Mouse (Mus musculus) liver, embryonic 12.5 days (tissue): ENCODE data around the gene Gpc6. TPM values are rescaled to one million over a fixed set of nuclear protein-coding genes. Genes with fewer than 3 reads are reported as not detected.
"Not testable (repeated sequence)": the region's sequence is repeated elsewhere in the genome, so short reads cannot be mapped to it uniquely, and the experiment has no call there.

Experiments used
- ATAC-seq: fragments of 200-750 bp; cut with Nextera tagmentation; 2 replicates; pipeline ENCODE4 v1.8.0; 2017; ENCODE audit warnings: moderate number of reproducible peaks, mild to moderate bottlenecking, moderate library complexity
- H3K27ac ChIP-seq: fragments of 300-500 bp; sonication (generic); 2 replicates; pipeline ENCODE4 v1.5.1; 2016; ENCODE audit warnings: mild to moderate bottlenecking
- H3K27me3 ChIP-seq: fragments of 300-500 bp; sonication (generic); replicated peaks from 2 replicates; pipeline ENCODE4 v1.6.1; 2016; ENCODE audit warnings: mild to moderate bottlenecking, moderate library complexity
- H3K36me3 ChIP-seq: fragments of 300-500 bp; sonication (generic); 2 replicates; pipeline ENCODE4 v1.6.1; 2016; ENCODE audit warnings: mild to moderate bottlenecking, moderate library complexity
- H3K4me1 ChIP-seq: fragments of 300-500 bp; sonication (generic); 2 replicates; pipeline ENCODE4 v1.6.1; 2016
- H3K4me2 ChIP-seq: fragments of 300-500 bp; sonication (generic); 2 replicates; pipeline ENCODE4 v1.6.1; 2016; ENCODE audit warnings: mild to moderate bottlenecking, moderate library complexity
- H3K4me3 ChIP-seq: fragments of 300-500 bp; sonication (generic); 2 replicates; pipeline ENCODE4 v1.5.1; 2016; ENCODE audit warnings: mild to moderate bottlenecking, moderate library complexity
- H3K9ac ChIP-seq: fragments of 300-500 bp; sonication (generic); 2 replicates; pipeline ENCODE4 v1.6.1; 2016; ENCODE audit warnings: mild to moderate bottlenecking, moderate library complexity
- H3K9me3 ChIP-seq: fragments of 300-500 bp; sonication (generic); replicated peaks from 2 replicates; pipeline ENCODE4 v1.6.1; 2016; ENCODE audit warnings: mild to moderate bottlenecking, moderate library complexity
- WGBS: fragments of 180-500 bp; shearing (Covaris S2); methylation state at CpG from one replicate; pipeline ENCODE4 v1.1.7; 2016; ENCODE audit not compliant: insufficient replicate concordance; 5-methylcytosine and 5-hydroxymethylcytosine counted together
- polyA plus RNA-seq: library from polyadenylated mRNA; unstranded; fragments of >200 nt; fragmentation: Nextera tagmentation; extraction: Ambion mirVana; gene quantifications from 2 replicates; pipeline ENCODE4 v1.2.1, GENCODE M21; 2016

The Gpc6 gene
- polyA plus RNA-seq, 1 experiment from 2014 or later: 8.4 TPM

DNA sequence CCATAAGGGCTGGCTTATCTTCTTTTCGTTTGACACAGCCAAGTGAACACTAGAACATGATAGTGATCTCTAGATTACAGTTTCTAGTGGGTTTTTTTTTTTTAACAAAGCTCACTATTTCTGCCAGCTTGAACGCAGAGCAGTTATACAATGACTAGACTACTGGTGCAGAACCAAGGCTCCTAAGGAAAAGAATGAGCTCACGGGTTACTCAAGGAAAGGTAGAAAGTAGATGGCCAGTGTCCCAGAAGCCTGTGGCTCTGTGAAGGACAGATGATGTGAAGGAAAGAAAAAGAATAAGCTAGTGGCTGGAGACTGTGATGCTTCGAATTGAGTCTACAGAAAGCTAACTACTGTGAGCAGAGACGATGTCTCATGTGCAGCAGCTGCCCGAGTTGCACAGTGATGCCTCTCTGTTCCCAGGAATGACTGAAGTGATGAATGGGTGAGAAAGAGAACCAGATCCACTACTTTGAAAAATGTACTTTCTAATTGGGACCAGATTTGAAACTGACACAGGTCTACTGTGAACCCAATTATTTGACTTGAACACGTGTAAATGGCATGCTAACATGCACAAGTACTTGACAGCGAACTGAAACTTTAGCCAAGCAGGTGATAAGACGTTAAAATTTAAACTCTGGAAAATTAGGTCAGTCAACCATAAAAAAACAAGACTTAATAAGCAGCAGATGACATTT is 482.9 kb downstream of the Gpc6 start:
- no peak for ATAC-seq
- H3K9me3 ChIP-seq: no peaks in the 10 kb centered on the region
- no peaks in the 10 kb centered on the region for H3K36me3 ChIP-seq
- no peak overlapping the region for H3K27ac ChIP-seq
- no peak overlapping the region for H3K4me3 ChIP-seq
- no peaks in the 10 kb centered on the region for H3K27me3 ChIP-seq
- 66% methylated on average over 9 of the region's 9 CpGs for WGBS
- no peak overlapping the region for H3K9ac ChIP-seq
- no peaks in the 10 kb centered on the region for H3K4me1 ChIP-seq
- H3K4me2 ChIP-seq: no peak overlapping the region

DNA sequence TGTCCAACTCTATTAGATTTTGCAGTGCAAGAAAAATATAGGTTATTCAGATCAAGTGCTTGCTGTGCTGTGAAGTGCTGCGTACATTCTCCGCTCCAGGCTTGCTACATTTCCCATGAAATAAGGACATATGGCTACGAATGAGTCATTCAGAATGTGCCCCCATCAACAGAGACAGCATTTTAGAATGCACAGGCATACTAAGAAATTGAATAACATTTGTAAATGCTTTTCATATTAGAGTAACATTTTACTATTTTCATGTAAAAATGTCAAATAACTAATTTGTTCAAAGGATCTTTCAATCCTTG is 483.4 kb downstream of the Gpc6 start:
- Histone ChIP-seq H3K9me3 (no peaks in the 10 kb centered on the region), H3K4me2 (no peak overlapping the region), H3K9ac (no peak overlapping the region), H3K4me1 (no peaks in the 10 kb centered on the region), H3K27ac (no peak overlapping the region), H3K36me3 (no peaks in the 10 kb centered on the region), H3K27me3 (no peaks in the 10 kb centered on the region), H3K4me3 (no peak overlapping the region)
- ATAC-seq: no peak
- WGBS: 69% methylated on average over 3 of the region's 3 CpGs

DNA sequence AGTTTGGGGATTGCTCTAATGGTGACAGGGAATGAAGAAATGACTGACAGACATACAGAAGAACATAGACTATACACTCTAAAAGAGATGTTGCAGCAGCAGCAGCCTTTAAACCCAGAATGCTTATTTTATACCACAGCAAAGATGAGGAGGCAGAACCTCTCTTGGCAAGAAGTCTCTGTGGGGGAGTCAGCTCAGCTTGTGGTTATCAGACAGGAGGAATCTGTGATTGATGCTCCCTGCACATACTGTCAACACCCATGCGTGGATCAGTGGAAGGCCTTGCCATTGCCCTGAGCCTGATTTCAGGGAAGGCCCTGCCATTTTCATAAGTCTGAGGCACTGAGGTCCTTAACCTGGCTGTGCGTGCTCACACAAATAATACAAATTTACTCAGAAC is 484.7 kb downstream of the Gpc6 start:
- 65% methylated on average over 2 of the region's 2 CpGs for WGBS
- Histone ChIP-seq H3K27ac (no peak overlapping the region), H3K36me3 (no peaks in the 10 kb centered on the region), H3K9ac (no peak overlapping the region), H3K4me2 (no peak overlapping the region), H3K4me3 (no peak overlapping the region), H3K4me1 (no peaks in the 10 kb centered on the region), H3K9me3 (no peaks in the 10 kb centered on the region), H3K27me3 (no peaks in the 10 kb centered on the region)
- ATAC-seq: no peak

DNA sequence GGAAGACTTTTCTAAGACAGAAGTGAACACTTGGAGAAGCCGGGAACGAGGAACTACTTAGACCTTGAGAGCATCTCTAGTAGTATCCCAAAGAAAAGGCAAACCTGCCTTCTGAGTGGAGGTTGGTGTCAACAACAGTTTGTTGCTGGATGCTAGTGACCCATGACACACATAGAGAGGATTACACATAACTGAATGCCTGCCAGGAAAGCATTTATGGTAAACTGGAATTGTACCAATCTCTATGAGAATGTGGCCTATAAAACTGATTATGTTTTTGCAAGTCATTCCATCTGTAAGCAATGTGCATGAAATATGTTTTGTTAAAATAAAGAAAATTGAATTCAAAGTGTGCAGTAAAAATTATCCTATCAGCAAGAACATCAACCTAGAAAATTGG is 485.4 kb downstream of the Gpc6 start:
- Histone ChIP-seq H3K4me2 (no peak overlapping the region), H3K9me3 (no peaks in the 10 kb centered on the region), H3K27me3 (no peaks in the 10 kb centered on the region), H3K4me1 (no peaks in the 10 kb centered on the region), H3K9ac (no peak overlapping the region), H3K4me3 (no peak overlapping the region), H3K27ac (no peak overlapping the region), H3K36me3 (no peaks in the 10 kb centered on the region)
- 86% methylated on average over 2 of the region's 2 CpGs for WGBS
- ATAC-seq: no peak

DNA sequence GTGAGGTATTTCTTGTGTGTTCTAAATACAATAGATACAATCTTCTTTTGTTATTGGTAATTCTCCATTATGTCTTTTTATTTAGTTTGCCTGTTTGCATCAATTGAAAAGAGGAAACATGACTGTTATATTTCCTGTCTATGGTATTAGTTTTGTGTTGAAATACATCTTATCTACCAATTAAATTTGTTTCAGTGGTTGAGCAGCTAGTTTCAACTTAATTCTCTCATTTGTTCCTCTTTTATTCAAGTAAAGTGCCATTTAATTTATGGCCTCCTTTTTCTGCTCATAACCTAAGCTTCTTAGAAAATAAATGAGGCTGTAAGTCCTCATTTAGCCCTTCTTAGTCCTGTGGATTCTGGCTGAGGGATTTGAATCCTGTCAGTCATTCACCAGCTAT is 489.9 kb downstream of the Gpc6 start:
- Histone ChIP-seq H3K36me3 (no peaks in the 10 kb centered on the region), H3K27ac (no peak overlapping the region), H3K9me3 (no peaks in the 10 kb centered on the region), H3K4me3 (no peak overlapping the region), H3K4me1 (no peaks in the 10 kb centered on the region), H3K4me2 (no peak overlapping the region), H3K9ac (no peak overlapping the region), H3K27me3 (no peaks in the 10 kb centered on the region)
- ATAC-seq: no peak

DNA sequence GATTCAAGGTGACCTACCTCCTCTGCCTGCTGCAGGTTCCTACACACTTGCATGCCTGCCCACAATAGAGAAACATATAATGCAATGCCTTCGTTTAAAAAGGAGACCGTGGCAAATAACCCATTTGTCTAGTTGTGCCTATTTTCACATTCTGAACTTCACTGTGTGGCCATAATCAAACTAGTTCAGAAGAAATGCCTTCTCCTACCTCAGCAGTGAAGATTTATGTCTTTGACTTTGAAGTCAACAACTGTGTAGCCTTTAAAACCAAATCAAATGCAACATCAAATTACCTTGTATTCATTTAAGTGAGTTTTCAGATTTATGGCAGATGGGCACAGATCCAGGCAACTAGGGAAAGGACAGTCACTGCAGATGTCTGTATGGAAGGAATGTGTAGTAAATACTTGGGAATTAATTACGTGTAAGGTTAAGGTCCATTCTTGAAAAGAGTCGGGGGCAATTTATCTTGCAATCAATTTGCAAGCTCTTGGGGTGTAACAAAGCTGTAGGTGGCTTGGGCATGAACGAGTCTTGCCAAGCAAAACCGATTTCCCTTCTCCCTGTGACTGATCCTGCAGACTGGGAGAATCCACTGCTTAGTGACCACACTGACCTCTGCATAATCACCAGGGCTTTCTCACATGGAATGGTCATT is 494.6 kb downstream of the Gpc6 start:
- no peak for ATAC-seq
- Histone ChIP-seq H3K9me3 (no peaks in the 10 kb centered on the region), H3K4me1 (no peaks in the 10 kb centered on the region), H3K27me3 (no peaks in the 10 kb centered on the region), H3K4me2 (no peak overlapping the region), H3K36me3 (no peaks in the 10 kb centered on the region), H3K9ac (no peak overlapping the region), H3K4me3 (no peak overlapping the region), H3K27ac (no peak overlapping the region)
- WGBS: 72% methylated on average over 6 of the region's 6 CpGs

DNA sequence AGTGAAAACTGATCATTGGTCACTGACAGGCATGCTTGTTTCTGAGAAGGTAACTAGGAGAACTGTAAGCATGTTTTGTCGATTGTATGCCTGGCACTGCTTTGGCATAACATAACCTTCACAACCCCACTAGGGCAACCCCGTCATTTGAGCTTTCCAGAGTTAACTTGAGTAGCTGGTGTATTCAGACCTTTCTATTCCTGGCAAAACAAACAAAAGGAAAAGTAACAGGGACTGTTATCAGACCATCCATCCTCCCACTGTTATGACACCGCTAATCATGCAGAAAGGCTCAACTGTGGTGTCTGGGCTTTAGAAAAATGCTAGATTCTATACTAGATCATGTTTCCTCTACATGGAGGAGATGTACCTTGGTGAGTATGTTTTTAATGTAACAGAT is 496.1 kb downstream of the Gpc6 start:
- 63% methylated on average over 3 of the region's 3 CpGs for WGBS
- no peak overlapping the region for H3K4me3 ChIP-seq
- H3K27ac ChIP-seq: no peak overlapping the region
- H3K27me3 ChIP-seq: no peaks in the 10 kb centered on the region
- ATAC-seq: no peak
- no peak overlapping the region for H3K4me2 ChIP-seq
- H3K4me1 ChIP-seq: no peaks in the 10 kb centered on the region
- H3K36me3 ChIP-seq: no peaks in the 10 kb centered on the region
- H3K9ac ChIP-seq: no peak overlapping the region
- H3K9me3 ChIP-seq: no peaks in the 10 kb centered on the region

DNA sequence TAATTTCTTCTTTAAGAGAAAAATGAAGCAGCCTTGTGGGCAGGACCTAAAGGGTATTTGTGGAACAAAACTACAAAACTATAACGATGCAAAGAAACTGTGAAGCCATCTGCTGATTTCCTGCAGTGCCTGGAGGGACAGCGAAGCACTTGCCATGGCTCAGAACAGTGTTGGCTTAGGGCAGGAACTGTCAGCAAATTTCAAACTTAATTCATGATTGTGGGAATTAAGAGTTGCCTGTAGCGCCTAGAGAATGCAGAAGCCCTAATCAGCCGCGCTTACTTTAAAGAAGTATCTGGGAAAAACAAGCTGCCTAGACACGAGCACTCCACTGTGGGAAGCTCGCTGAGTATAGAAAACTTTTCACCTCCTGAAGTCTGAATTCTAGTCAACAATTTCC is 501.0 kb downstream of the Gpc6 start:
- Histone ChIP-seq H3K9ac (no peak overlapping the region), H3K9me3 (no peaks in the 10 kb centered on the region), H3K4me1 (no peaks in the 10 kb centered on the region), H3K4me2 (no peak overlapping the region), H3K36me3 (no peaks in the 10 kb centered on the region), H3K4me3 (no peak overlapping the region), H3K27ac (no peak overlapping the region), H3K27me3 (no peaks in the 10 kb centered on the region)
- ATAC-seq: no peak
- WGBS: 52% methylated on average over 7 of the region's 7 CpGs

DNA sequence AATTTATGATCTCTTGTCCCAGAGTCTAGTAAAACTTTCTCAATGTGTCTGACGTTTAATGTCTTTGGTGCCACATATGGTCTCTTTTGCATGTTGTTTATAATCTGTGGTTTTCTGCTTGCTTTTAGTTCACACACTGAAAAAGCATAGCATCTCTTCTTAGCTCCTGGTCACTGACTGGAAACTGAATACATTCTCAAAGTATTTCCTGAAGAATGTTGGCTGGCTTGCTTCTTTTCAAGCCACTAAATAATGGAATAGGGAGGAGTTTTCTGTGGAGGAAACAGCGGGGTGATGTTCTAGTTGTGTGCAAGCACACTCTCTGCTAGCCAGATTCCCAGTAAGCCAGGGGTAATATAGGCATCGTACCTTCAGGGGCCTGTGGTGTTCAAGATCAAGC is 502.7 kb downstream of the Gpc6 start:
- H3K4me3 ChIP-seq: no peak overlapping the region
- no peaks in the 10 kb centered on the region for H3K9me3 ChIP-seq
- ATAC-seq: no peak
- H3K4me2 ChIP-seq: no peak overlapping the region
- 55% methylated on average over 3 of the region's 3 CpGs for WGBS
- no peaks in the 10 kb centered on the region for H3K36me3 ChIP-seq
- H3K27me3 ChIP-seq: no peaks in the 10 kb centered on the region
- H3K9ac ChIP-seq: no peak overlapping the region
- no peaks in the 10 kb centered on the region for H3K4me1 ChIP-seq
- no peak overlapping the region for H3K27ac ChIP-seq

DNA sequence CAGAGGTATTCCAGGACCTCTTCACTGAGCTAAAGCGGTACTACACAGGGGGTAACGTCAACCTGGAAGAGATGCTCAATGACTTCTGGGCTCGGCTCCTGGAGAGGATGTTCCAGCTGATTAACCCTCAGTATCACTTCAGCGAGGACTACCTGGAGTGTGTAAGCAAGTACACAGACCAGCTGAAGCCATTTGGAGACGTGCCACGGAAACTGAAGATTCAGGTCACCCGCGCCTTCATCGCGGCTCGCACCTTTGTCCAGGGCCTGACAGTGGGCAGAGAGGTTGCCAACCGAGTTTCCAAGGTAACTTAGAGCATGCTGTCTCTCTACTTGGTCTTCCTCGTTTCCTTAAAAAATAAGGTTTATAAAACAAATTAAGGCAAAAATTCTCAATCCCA is 510.6 kb downstream of the Gpc6 start:
- no peak overlapping the region for H3K9ac ChIP-seq
- ATAC-seq: no peak
- H3K4me1 ChIP-seq: no peaks in the 10 kb centered on the region
- no peak overlapping the region for H3K4me2 ChIP-seq
- H3K36me3 ChIP-seq: no peaks in the 10 kb centered on the region
- no peaks in the 10 kb centered on the region for H3K27me3 ChIP-seq
- no peak overlapping the region for H3K4me3 ChIP-seq
- no peak overlapping the region for H3K27ac ChIP-seq
- 82% methylated on average over 13 of the region's 13 CpGs for WGBS
- H3K9me3 ChIP-seq: no peaks in the 10 kb centered on the region

DNA sequence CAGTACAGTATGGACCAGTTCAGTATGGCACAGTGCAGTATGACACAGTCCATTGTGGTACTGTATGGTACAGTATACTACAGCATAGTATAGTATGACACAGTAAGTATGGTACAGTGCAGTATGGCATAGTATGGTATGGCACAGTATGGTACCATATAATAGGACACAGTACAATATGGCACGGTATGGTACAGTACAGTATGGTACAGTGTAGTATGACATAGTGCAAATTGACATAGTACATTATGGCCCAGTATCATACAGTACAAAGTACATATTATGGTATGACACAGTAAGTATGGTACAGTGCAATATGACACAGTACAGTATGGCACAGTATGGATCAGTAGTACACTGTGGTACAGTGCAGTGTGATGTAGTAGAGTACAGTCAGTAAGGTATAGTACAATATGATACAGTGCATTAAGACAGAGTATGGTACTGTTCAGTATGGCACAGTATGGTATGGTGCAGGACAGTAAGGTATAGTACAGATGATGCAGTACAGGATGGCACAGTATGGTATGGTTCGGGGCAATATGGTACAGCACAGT is 521.6 kb downstream of the Gpc6 start:
- peak; percentile 42; the same call in 1 of the 2 replicates for ATAC-seq
- 72% methylated on average over 2 of the region's 2 CpGs for WGBS
- H3K9me3 ChIP-seq, H3K9ac ChIP-seq, H3K27ac ChIP-seq, H3K36me3 ChIP-seq, H3K4me3 ChIP-seq, H3K27me3 ChIP-seq, H3K4me1 ChIP-seq, H3K4me2 ChIP-seq: not testable (repeated sequence)

DNA sequence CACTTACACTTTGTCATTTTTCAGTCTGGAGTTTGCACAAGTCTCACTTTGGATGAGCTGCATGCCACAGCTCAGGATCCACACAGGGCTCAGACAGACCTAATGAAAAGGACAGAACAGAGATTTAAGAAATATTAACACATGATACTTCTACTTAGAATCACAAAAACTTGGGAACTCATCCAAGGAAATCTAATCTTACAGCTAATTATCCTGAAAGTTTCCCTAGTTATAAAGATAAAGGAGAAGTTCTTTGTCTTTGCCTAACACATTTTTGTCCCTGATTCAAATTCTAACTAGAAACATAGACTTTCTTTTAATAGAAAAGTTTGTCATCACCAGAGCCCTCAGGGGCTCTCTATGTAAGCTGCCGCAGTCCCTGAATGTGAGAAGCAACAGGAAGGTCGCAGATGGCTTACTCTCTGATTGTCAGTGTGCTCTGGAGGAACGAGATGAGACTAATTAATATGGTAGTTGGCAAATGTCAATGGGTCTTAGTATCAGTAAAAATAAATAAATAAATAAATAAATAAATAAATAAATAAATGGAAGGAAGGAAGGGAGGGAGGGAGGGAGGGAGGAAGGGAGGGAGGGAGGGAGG is 526.4 kb downstream of the Gpc6 start:
- Histone ChIP-seq H3K27ac (no peak overlapping the region), H3K9me3 (no peaks in the 10 kb centered on the region), H3K4me1 (no peaks in the 10 kb centered on the region), H3K4me3 (no peak overlapping the region), H3K27me3 (no peaks in the 10 kb centered on the region), H3K36me3 (no peaks in the 10 kb centered on the region), H3K9ac (no peak overlapping the region), H3K4me2 (no peak overlapping the region)
- no peak for ATAC-seq
- 60% methylated on average over 3 of the region's 3 CpGs for WGBS
